Mouse (Mus musculus) megakaryocyte, embryonic 14.5 days (primary cell): Measurements from ENCODE around the gene Fam32a.

Experiments used
- FLI1 ChIP-seq: IDR thresholded peaks from 2 replicates; pipeline ENCODE4 v1.6.1; 2012; ENCODE audit warnings: low read length, inconsistent platforms, mixed read lengths
- GATA1 ChIP-seq: IDR thresholded peaks from 3 replicates; pipeline ENCODE4 v1.6.1; 2012; ENCODE audit warnings: mixed read lengths, low read length, inconsistent platforms, borderline replicate concordance

DNA sequence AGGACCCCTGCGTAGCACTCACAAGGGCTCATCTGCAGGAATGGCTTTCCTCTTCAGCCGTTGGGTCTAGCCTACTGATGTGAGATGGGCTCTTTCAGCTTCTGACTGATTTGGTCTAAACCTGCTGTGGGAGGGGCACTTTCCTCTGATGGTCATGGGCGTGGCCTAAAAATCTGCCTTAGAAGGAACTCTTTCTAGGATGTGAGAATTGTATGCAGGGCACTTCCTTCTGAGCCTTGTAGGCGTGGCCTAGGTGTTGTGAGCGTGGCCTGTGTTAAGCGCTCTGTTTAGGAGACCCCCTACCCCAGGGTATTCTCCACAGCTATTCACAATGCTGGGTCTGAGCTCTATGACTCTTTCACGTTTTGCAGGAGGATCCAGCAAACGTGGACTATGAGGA, 21.5 kb upstream of the Fam32a start:
- TF ChIP-seq FLI1: no peak
- TF ChIP-seq GATA1: no peak
